Mouse (Mus musculus) olfactory bulb, adult 2 months (tissue): ENCODE results near the gene Abca4. TPM values are rescaled to one million over a fixed set of nuclear protein-coding genes. Genes with fewer than 3 reads are reported as not detected.

ENCODE experiments used
- H3K27ac ChIP-seq: fragments of 200-500 bp; 2 replicates; pipeline ENCODE4 v1.5.1; 2012; ENCODE audit warnings: low read depth, low read length; ENCODE audit not compliant: insufficient read depth
- H3K4me1 ChIP-seq: fragments of 200-500 bp; 2 replicates; pipeline ENCODE4 v1.6.1; 2012; ENCODE audit warnings: low read length; ENCODE audit not compliant: control insufficient read depth, insufficient read depth
- H3K4me3 ChIP-seq: fragments of 200-500 bp; 2 replicates; pipeline ENCODE4 v1.5.1; 2012; ENCODE audit warnings: mild to moderate bottlenecking, low read depth, low read length, moderate library complexity; ENCODE audit not compliant: insufficient read depth
- CTCF ChIP-seq: fragments of 200-500 bp; IDR thresholded peaks from 2 replicates; pipeline ENCODE4 v1.5.1; 2012; ENCODE audit warnings: low read depth, mild to moderate bottlenecking, low read length, moderate library complexity; ENCODE audit not compliant: insufficient read depth
- POLR2A ChIP-seq: fragments of 200-500 bp; IDR thresholded peaks from 2 replicates; pipeline ENCODE4 v1.6.1; 2012; ENCODE audit warnings: mild to moderate bottlenecking, low read depth, low read length, moderate library complexity; ENCODE audit not compliant: insufficient read depth
- WGBS: fragments of 180-500 bp; shearing (Covaris S2); methylation state at CpG from one replicate; pipeline ENCODE4 v1.1.7; 2018; 5-methylcytosine and 5-hydroxymethylcytosine counted together
- polyA plus RNA-seq: library from polyadenylated mRNA; stranded (reverse); fragments of >200 nt; gene quantifications from 2 replicates; pipeline ENCODE4 v1.2.4, GENCODE M21; 2012; ENCODE audit warnings: low replicate concordance; ENCODE audit not compliant: missing spikeins, insufficient read depth, insufficient read length

The Abca4 gene
- polyA plus RNA-seq, 1 experiment: not detected

- H3K4me1 ChIP-seq: no peaks in the 10 kb centered on the region
- TF ChIP-seq CTCF (no peak), POLR2A (no peak)
- 66% methylated on average over 18 of the region's 18 CpGs for WGBS
- no peak overlapping the region for H3K4me3 ChIP-seq
- H3K27ac ChIP-seq: no peak overlapping the region
Observed at GRCm38 (mm10) chr3:122140589-122141400, 96.6 kb downstream of the Abca4 start.

GRCm38 (mm10) chr3:122142256-122142922, 98.1 kb downstream of the Abca4 start:
- no peak overlapping the region for H3K4me3 ChIP-seq
- WGBS: 77% methylated on average over 9 of the region's 9 CpGs
- H3K4me1 ChIP-seq: no peaks in the 10 kb centered on the region
- no peak for TF ChIP-seq CTCF
- TF ChIP-seq POLR2A: no peak
- H3K27ac ChIP-seq: no peak overlapping the region

- no peaks in the 10 kb centered on the region for H3K4me1 ChIP-seq
- 82% methylated on average over 3 of the region's 3 CpGs for WGBS
- no peak overlapping the region for H3K4me3 ChIP-seq
- no peak overlapping the region for H3K27ac ChIP-seq
- TF ChIP-seq POLR2A (no peak), CTCF (no peak)
Observed at GRCm38 (mm10) chr3:122143432-122143831, 99.2 kb downstream of the Abca4 start.

GRCm38 (mm10) chr3:122145430-122145829, 101.2 kb downstream of the Abca4 start:
- no peaks in the 10 kb centered on the region for H3K4me1 ChIP-seq
- no peak overlapping the region for H3K27ac ChIP-seq
- no peak for TF ChIP-seq CTCF
- no peak for TF ChIP-seq POLR2A
- no peak overlapping the region for H3K4me3 ChIP-seq
- 86% methylated on average over 3 of the region's 3 CpGs for WGBS

- TF ChIP-seq CTCF: no peak
- no peak for TF ChIP-seq POLR2A
- Histone ChIP-seq H3K4me3 (no peak overlapping the region), H3K27ac (no peak overlapping the region), H3K4me1 (peaks cover 2% of the 10 kb centered on the region; the same call in 1 of the 2 replicates)
- WGBS: 91% methylated on average over 7 of the region's 7 CpGs
Observed at GRCm38 (mm10) chr3:122150836-122151235, 106.6 kb downstream of the Abca4 start.

- Histone ChIP-seq H3K4me1 (peaks cover 2% of the 10 kb centered on the region; the same call in 1 of the 2 replicates), H3K27ac (no peak overlapping the region), H3K4me3 (no peak overlapping the region)
- TF ChIP-seq POLR2A (no peak), CTCF (no peak)
- 34% methylated on average over 4 of the region's 4 CpGs for WGBS
Observed at GRCm38 (mm10) chr3:122152431-122152830, 108.2 kb downstream of the Abca4 start.

GRCm38 (mm10) chr3:122154080-122154479, 109.8 kb downstream of the Abca4 start:
- peaks cover 2% of the 10 kb centered on the region; the same call in 1 of the 2 replicates for H3K4me1 ChIP-seq
- WGBS: 84% methylated on average over 2 of the region's 2 CpGs
- no peak overlapping the region for H3K4me3 ChIP-seq
- TF ChIP-seq POLR2A (no peak), CTCF (no peak)
- no peak overlapping the region for H3K27ac ChIP-seq

- 91% methylated on average over 1 of the region's 1 CpGs for WGBS
- TF ChIP-seq CTCF (no peak), POLR2A (no peak)
- no peak overlapping the region for H3K4me3 ChIP-seq
- H3K4me1 ChIP-seq: no peaks in the 10 kb centered on the region
- H3K27ac ChIP-seq: no peak overlapping the region
Observed at GRCm38 (mm10) chr3:122159447-122159846, 115.2 kb downstream of the Abca4 start.

GRCm38 (mm10) chr3:122169616-122170178, 125.5 kb downstream of the Abca4 start:
- H3K4me1 ChIP-seq: no peaks in the 10 kb centered on the region
- 44% methylated on average over 10 of the region's 10 CpGs for WGBS
- H3K4me3 ChIP-seq: no peak overlapping the region
- no peak overlapping the region for H3K27ac ChIP-seq
- TF ChIP-seq CTCF (peak; percentile 34; the same call in 1 of the 2 replicates), POLR2A (no peak)
